Comparison of ENCODE assay signal across 9 mouse cellular contexts in the genomic region with DNA sequence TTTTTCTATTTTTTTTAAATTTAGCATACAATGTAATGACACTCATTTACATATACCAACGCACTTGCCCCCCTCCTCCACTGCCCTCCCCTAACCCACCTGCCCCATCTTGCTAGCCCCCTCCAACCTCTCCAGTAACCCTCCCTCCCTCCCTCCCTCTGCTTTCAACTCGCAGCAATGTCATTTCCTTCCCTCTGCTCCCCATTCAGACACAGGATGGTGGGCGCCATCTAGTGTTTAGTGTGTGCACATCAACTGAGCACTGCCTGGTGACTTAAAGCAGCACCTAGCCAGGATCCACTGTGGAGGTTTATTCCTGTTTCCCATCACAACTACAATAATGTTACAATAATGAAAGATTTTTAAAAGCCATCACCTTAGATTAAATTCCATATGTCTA.
DNase-seq lines count a peak whose midpoint lies in the region; ATAC-seq and TF ChIP-seq lines count a peak whose summit lies in the region.
"Had no signal": no experiment of that assay in that cellular context is flagged by ENCODE, and none has a peak within 500 bp of the region (broad histone marks: within the 10 kb centered on the region; RNA-seq: fewer than 3 reads in every experiment).

No protein-coding gene starts in this region.

- peak; percentile 89 for TF ChIP-seq CTCF in hindbrain, postnatal 0 days (IDR thresholded peaks at IDR 0.05; ENCODE audit: low read depth)
- TF ChIP-seq CTCF in left cerebral cortex, adult 2 months (IDR thresholded peaks at IDR 0.05) = peak; percentile 68

- DNase-seq in left cerebral cortex, adult 18-20 months (ENCODE audit: low spot score in 2 of 2) = peak; percentile 70 to 76
- no peak for DNase-seq in left cerebral cortex, adult 11 months (ENCODE audit: low spot score)
- peak; percentile 37 for DNase-seq in c-Kit-positive CD71-negative TER-119-negative erythroid progenitor cells, embryonic 14.5 days (ENCODE audit: low read depth)
- peak; percentile 79 for DNase-seq in forebrain, embryonic 11.5 days (ENCODE audit: low spot score)
- DNase-seq in hindbrain, postnatal 0 days (ENCODE audit: low spot score) = peak; percentile 85
- DNase-seq in left cerebral cortex, adult 2 months (ENCODE audit: extremely low spot score in 1 of 2, low spot score in 2 of 2) = peak; percentile 50 to 74
- DNase-seq in splenic B cell, adult 2 months (ENCODE audit: low read depth, low spot score) = peak; percentile 42

- no peak overlapping the region for H3K9ac ChIP-seq in forebrain, embryonic 11.5 days (ENCODE audit: low read length)
- H3K9ac ChIP-seq in hindbrain, postnatal 0 days (replicated peaks; ENCODE audit: low read length) = no peak overlapping the region
- no peak overlapping the region for H3K9ac ChIP-seq in midbrain, embryonic 12.5 days (replicated peaks)
- H3K9ac ChIP-seq: lung, embryonic 15.5 days had no signal

- no peaks in the 10 kb centered on the region for H3K9me3 ChIP-seq in forebrain, embryonic 11.5 days (ENCODE audit: control insufficient read depth, low read length)
- no peaks in the 10 kb centered on the region for H3K9me3 ChIP-seq in hindbrain, postnatal 0 days (ENCODE audit: low read length)
- H3K9me3 ChIP-seq in midbrain, embryonic 12.5 days = no peaks in the 10 kb centered on the region
- H3K9me3 ChIP-seq: lung, embryonic 15.5 days had no signal

- no peaks in the 10 kb centered on the region for H3K36me3 ChIP-seq in forebrain, embryonic 11.5 days (ENCODE audit: control insufficient read depth, insufficient read depth, low read length)
- H3K36me3 ChIP-seq in hindbrain, postnatal 0 days (ENCODE audit: insufficient read depth, low read length) = no peaks in the 10 kb centered on the region
- no peaks in the 10 kb centered on the region for H3K36me3 ChIP-seq in midbrain, embryonic 12.5 days
- H3K36me3 ChIP-seq in splenic B cell, adult 2 months (ENCODE audit: control insufficient read depth, insufficient read depth, low read length, poor library complexity, severe bottlenecking) = no peaks in the 10 kb centered on the region
- H3K36me3 ChIP-seq: lung, embryonic 15.5 days had no signal

- intact Hi-C loops in left cerebral cortex, adult 2 months (cut with DNase I) = loop anchor here (5.0 kb wide), 1 partner anchor 637 kb away; no protein-coding TSS in a partner anchor

- no peaks in the 10 kb centered on the region for H3K4me1 ChIP-seq in forebrain, embryonic 11.5 days (replicated peaks; ENCODE audit: control insufficient read depth, insufficient read depth, low read length)
- no peaks in the 10 kb centered on the region for H3K4me1 ChIP-seq in hindbrain, postnatal 0 days (ENCODE audit: insufficient read depth, low read length)
- no peaks in the 10 kb centered on the region for H3K4me1 ChIP-seq in midbrain, embryonic 12.5 days
- H3K4me1 ChIP-seq: lung, embryonic 15.5 days had no signal

- no peaks in the 10 kb centered on the region for H3K27me3 ChIP-seq in forebrain, embryonic 11.5 days (ENCODE audit: control insufficient read depth, insufficient read depth, low read length)
- H3K27me3 ChIP-seq in hindbrain, postnatal 0 days (ENCODE audit: insufficient read depth, low read length) = no peaks in the 10 kb centered on the region
- no peaks in the 10 kb centered on the region for H3K27me3 ChIP-seq in midbrain, embryonic 12.5 days
- H3K27me3 ChIP-seq in splenic B cell, adult 2 months (ENCODE audit: control insufficient read depth, insufficient read depth, low read length, poor library complexity, severe bottlenecking) = no peaks in the 10 kb centered on the region
- H3K27me3 ChIP-seq: lung, embryonic 15.5 days had no signal

- ATAC-seq in forebrain, embryonic 11.5 days (replicated peaks; ENCODE audit: low FRiP score) = peak; percentile 88
- peak; percentile 85 for ATAC-seq in hindbrain, postnatal 0 days
- peak; percentile 84 for ATAC-seq in midbrain, embryonic 12.5 days (ENCODE audit: low FRiP score, low read depth)

- no peak overlapping the region for H3K4me2 ChIP-seq in forebrain, embryonic 11.5 days (ENCODE audit: low read depth, low read length, severe bottlenecking)
- H3K4me2 ChIP-seq in hindbrain, postnatal 0 days (ENCODE audit: low read depth, low read length) = no peak overlapping the region
- H3K4me2 ChIP-seq in midbrain, embryonic 12.5 days (replicated peaks) = no peak overlapping the region
- H3K4me2 ChIP-seq: lung, embryonic 15.5 days had no signal

- WGBS in forebrain, embryonic 11.5 days = 3% methylated on average over 3 of the region's 3 CpGs
- 2% methylated on average over 3 of the region's 3 CpGs for WGBS in hindbrain, postnatal 0 days
- 5% methylated on average over 3 of the region's 3 CpGs for WGBS in midbrain, embryonic 12.5 days

- no peak overlapping the region for H3K27ac ChIP-seq in forebrain, embryonic 11.5 days (ENCODE audit: low read depth, low read length)
- H3K27ac ChIP-seq in hindbrain, postnatal 0 days = no peak overlapping the region
- no peak overlapping the region for H3K27ac ChIP-seq in left cerebral cortex, adult 2 months
- no peak overlapping the region for H3K27ac ChIP-seq in midbrain, embryonic 12.5 days (replicated peaks)
- H3K27ac ChIP-seq: lung, embryonic 15.5 days had no signal

- H3K4me3 ChIP-seq in forebrain, embryonic 11.5 days (ENCODE audit: low read depth, low read length) = no peak overlapping the region
- H3K4me3 ChIP-seq in hindbrain, postnatal 0 days (ENCODE audit: low read length) = no peak overlapping the region
- H3K4me3 ChIP-seq in left cerebral cortex, adult 2 months = no peak overlapping the region
- no peak overlapping the region for H3K4me3 ChIP-seq in midbrain, embryonic 12.5 days
- H3K4me3 ChIP-seq: lung, embryonic 15.5 days had no signal
